Mouse (Mus musculus): ENCODE measurements around the gene Serpinb6a. TPM values are rescaled to one million over a fixed set of nuclear protein-coding genes. Genes with fewer than 3 reads are reported as not detected.

Gene Serpinb6a
- polyA plus RNA-seq, 1 experiment = 31.1 TPM

GRCm38 (mm10) chr13:33959771-33960170 is 42.8 kb downstream of the Serpinb6a start:
- TF ChIP-seq POLR2A (IDR thresholded peaks at IDR 0.05; ENCODE audit: low read depth, low read length) (no peak), CTCF (conservative IDR thresholded peaks at IDR 0.05; ENCODE audit: insufficient read depth, insufficient read length, low read depth, low read length) (no peak)
- peaks cover 7% of the 10 kb centered on the region; the same call in 1 of the 2 replicates for H3K4me1 ChIP-seq (ENCODE audit: control insufficient read depth, insufficient read depth, low read length)
- no peak overlapping the region for H3K4me3 ChIP-seq (ENCODE audit: insufficient read depth, low read depth, low read length)
- no peaks in the 10 kb centered on the region for H3K36me3 ChIP-seq (ENCODE audit: control insufficient read depth, insufficient read depth, low read length)
- H3K27ac ChIP-seq (ENCODE audit: insufficient read depth, low read depth, low read length) = no peak overlapping the region
- no peak for DNase-seq
- H3K27me3 ChIP-seq (replicated peaks; ENCODE audit: control insufficient read depth, insufficient read depth, low read length) = no peaks in the 10 kb centered on the region
- 94% methylated on average over 2 of the region's 2 CpGs for WGBS

DNA sequence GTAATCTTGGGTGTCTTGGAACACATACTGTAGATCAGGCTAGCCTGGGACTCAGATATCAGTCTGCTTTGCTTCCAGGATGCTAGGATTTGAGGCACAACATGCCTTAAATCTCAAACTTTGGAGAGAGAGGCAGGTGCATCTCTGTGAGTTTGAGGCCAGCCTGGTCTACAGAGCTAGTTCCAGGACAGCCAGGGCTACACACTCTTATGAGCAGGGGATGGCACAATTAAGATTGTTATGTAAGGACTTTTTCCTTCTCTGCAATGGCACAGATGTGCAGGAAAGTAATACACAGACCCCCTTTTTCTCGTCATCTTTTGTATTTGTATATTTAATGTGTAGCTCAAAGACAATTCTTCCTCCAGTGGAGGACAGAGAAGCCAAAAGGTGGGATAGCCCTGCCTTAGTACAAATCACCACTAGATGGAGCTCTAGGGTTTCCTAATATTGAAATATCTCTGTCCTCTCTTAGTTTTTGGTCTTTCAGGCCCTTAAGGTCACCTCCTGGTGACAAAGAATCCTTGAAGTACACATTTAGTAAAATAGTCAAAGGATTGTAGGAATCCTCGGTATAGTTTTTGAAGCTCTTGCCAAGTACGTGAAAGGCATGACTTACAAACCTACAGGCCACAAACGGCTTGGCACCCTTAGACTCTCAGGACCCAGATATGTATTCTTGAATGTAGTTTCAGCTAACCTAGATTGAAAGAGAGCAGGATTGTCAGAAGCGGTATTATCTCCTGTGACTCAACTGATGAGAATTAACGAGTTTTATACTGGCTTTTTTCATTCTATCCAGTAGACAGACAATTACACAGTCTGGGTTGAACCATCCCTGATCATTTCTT is 45.8 kb downstream of the Serpinb6a start:
- H3K27ac ChIP-seq (ENCODE audit: insufficient read depth, low read depth, low read length) = no peak overlapping the region
- H3K4me1 ChIP-seq (ENCODE audit: control insufficient read depth, insufficient read depth, low read length) = peaks cover 7% of the 10 kb centered on the region; the same call in 1 of the 2 replicates
- peak; percentile 63 for DNase-seq
- 42% methylated on average over 6 of the region's 6 CpGs for WGBS
- no peaks in the 10 kb centered on the region for H3K36me3 ChIP-seq (ENCODE audit: control insufficient read depth, insufficient read depth, low read length)
- TF ChIP-seq CTCF (conservative IDR thresholded peaks at IDR 0.05; ENCODE audit: insufficient read depth, insufficient read length, low read depth, low read length) (peak; percentile 26; the same call in 1 of the 2 replicates), POLR2A (IDR thresholded peaks at IDR 0.05; ENCODE audit: low read depth, low read length) (no peak)
- no peak overlapping the region for H3K4me3 ChIP-seq (ENCODE audit: insufficient read depth, low read depth, low read length)
- no peaks in the 10 kb centered on the region for H3K27me3 ChIP-seq (replicated peaks; ENCODE audit: control insufficient read depth, insufficient read depth, low read length)

- no peak for DNase-seq
- H3K4me1 ChIP-seq (ENCODE audit: control insufficient read depth, insufficient read depth, low read length) = peaks cover 7% of the 10 kb centered on the region; the same call in 1 of the 2 replicates
- TF ChIP-seq CTCF (conservative IDR thresholded peaks at IDR 0.05; ENCODE audit: insufficient read depth, insufficient read length, low read depth, low read length) (no peak), POLR2A (IDR thresholded peaks at IDR 0.05; ENCODE audit: low read depth, low read length) (no peak)
- no peak overlapping the region for H3K4me3 ChIP-seq (ENCODE audit: insufficient read depth, low read depth, low read length)
- no peak overlapping the region for H3K27ac ChIP-seq (ENCODE audit: insufficient read depth, low read depth, low read length)
- no peaks in the 10 kb centered on the region for H3K36me3 ChIP-seq (ENCODE audit: control insufficient read depth, insufficient read depth, low read length)
- no peaks in the 10 kb centered on the region for H3K27me3 ChIP-seq (replicated peaks; ENCODE audit: control insufficient read depth, insufficient read depth, low read length)
- WGBS = 87% methylated on average over 2 of the region's 2 CpGs
These were observed 49.6 kb downstream of the Serpinb6a start for GRCm38 (mm10) chr13:33952947-33953346.

DNA sequence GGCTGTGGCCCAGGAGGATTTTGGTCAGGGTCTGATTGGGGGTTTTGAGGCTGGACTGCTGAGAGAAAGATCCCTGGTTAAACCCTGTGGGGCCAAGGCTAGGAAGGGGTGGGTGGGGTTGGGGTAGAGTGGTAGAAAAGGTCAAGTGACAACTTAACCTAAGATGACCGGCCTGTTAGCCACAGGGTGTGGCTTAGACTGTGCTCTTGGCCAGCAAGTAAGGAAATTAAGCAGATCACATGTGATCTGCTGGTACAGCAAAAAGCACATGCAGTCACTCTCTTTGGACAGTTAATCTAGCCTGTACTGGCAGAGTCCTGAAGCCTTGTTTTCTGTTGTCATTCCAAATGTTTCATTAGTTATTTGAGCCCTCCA is 50.5 kb downstream of the Serpinb6a start:
- Histone ChIP-seq H3K27ac (ENCODE audit: insufficient read depth, low read depth, low read length) (no peak overlapping the region), H3K4me1 (ENCODE audit: control insufficient read depth, insufficient read depth, low read length) (no peaks in the 10 kb centered on the region), H3K36me3 (ENCODE audit: control insufficient read depth, insufficient read depth, low read length) (no peaks in the 10 kb centered on the region), H3K27me3 (replicated peaks; ENCODE audit: control insufficient read depth, insufficient read depth, low read length) (no peaks in the 10 kb centered on the region), H3K4me3 (ENCODE audit: insufficient read depth, low read depth, low read length) (no peak overlapping the region)
- WGBS = 20% methylated on average over 1 of the region's 1 CpGs
- no peak for TF ChIP-seq POLR2A (IDR thresholded peaks at IDR 0.05; ENCODE audit: low read depth, low read length)
- TF ChIP-seq CTCF (conservative IDR thresholded peaks at IDR 0.05; ENCODE audit: insufficient read depth, insufficient read length, low read depth, low read length) = no peak
- DNase-seq = no peak

DNA sequence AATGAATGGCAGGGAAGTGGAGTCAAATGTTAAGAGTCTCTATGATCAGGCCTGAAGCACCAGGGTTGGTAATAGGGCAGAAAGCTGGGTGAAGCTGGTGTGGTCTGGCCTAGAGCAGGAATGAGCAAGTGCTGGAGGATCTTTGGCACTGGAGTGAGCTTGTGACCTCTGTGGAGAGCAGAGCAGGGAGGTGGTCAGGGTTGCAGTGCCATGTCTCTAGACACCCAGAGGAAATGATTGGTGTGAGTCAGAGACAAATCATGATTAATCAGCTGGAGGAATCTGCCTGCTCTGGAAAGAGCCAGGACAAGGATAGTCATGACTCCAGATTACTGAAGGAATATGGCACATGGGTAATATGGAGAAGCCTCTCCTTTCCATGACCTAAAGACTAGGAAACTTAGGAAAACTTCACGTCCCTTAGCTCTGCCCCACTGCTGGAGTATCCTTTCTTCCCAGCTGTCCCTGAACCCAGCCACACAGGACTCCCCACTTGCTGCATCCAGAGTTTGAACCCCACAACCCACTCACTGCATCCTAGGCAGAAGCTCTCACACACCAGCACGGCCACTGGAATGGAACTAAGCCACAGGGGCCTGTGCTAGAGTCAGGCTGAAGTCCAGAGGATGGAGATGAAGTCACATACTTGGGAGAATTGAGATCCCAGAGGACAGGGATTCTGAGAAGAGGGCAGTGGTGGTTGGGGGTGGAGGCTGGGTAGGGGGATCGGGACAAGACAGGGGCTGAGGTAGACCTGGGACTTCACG is 51.1 kb downstream of the Serpinb6a start:
- 86% methylated on average over 4 of the region's 4 CpGs for WGBS
- no peak overlapping the region for H3K4me3 ChIP-seq (ENCODE audit: insufficient read depth, low read depth, low read length)
- H3K4me1 ChIP-seq (ENCODE audit: control insufficient read depth, insufficient read depth, low read length) = no peaks in the 10 kb centered on the region
- no peaks in the 10 kb centered on the region for H3K36me3 ChIP-seq (ENCODE audit: control insufficient read depth, insufficient read depth, low read length)
- no peak overlapping the region for H3K27ac ChIP-seq (ENCODE audit: insufficient read depth, low read depth, low read length)
- TF ChIP-seq CTCF (conservative IDR thresholded peaks at IDR 0.05; ENCODE audit: insufficient read depth, insufficient read length, low read depth, low read length) = no peak
- no peak for TF ChIP-seq POLR2A (IDR thresholded peaks at IDR 0.05; ENCODE audit: low read depth, low read length)
- no peak for DNase-seq
- H3K27me3 ChIP-seq (replicated peaks; ENCODE audit: control insufficient read depth, insufficient read depth, low read length) = no peaks in the 10 kb centered on the region

GRCm38 (mm10) chr13:33942212-33942779 is 60.3 kb downstream of the Serpinb6a start:
- DNase-seq = no peak
- no peaks in the 10 kb centered on the region for H3K36me3 ChIP-seq (ENCODE audit: control insufficient read depth, insufficient read depth, low read length)
- H3K4me1 ChIP-seq (ENCODE audit: control insufficient read depth, insufficient read depth, low read length) = no peaks in the 10 kb centered on the region
- TF ChIP-seq CTCF (conservative IDR thresholded peaks at IDR 0.05; ENCODE audit: insufficient read depth, insufficient read length, low read depth, low read length) = peak; percentile 40
- TF ChIP-seq POLR2A (IDR thresholded peaks at IDR 0.05; ENCODE audit: low read depth, low read length) = no peak
- H3K4me3 ChIP-seq (ENCODE audit: insufficient read depth, low read depth, low read length) = no peak overlapping the region
- H3K27ac ChIP-seq (ENCODE audit: insufficient read depth, low read depth, low read length) = no peak overlapping the region
- 37% methylated on average over 4 of the region's 4 CpGs for WGBS
- H3K27me3 ChIP-seq (replicated peaks; ENCODE audit: control insufficient read depth, insufficient read depth, low read length) = no peaks in the 10 kb centered on the region
